Mouse (Mus musculus): ENCODE data around the gene Msh5. TPM values are rescaled to one million over a fixed set of nuclear protein-coding genes. Genes with fewer than 3 reads are reported as not detected.

Gene Msh5
- polyA plus RNA-seq, 1 experiment from 2014 or later, result 3.5 TPM

GRCm38 (mm10) chr17:35068213-35068914, 21.8 kb upstream of the Msh5 start:
- no peak overlapping the region for H3K9ac ChIP-seq
- peaks cover 23% of the 10 kb centered on the region for H3K4me1 ChIP-seq (replicated peaks)
- no peaks in the 10 kb centered on the region for H3K36me3 ChIP-seq
- no peak for ATAC-seq (ENCODE audit: insufficient number of reproducible peaks, low FRiP score)
- H3K27ac ChIP-seq (ENCODE audit: poor library complexity, severe bottlenecking), result no peak overlapping the region
- H3K9me3 ChIP-seq (replicated peaks), result no peaks in the 10 kb centered on the region
- peaks cover 61% of the 10 kb centered on the region for H3K27me3 ChIP-seq (replicated peaks)
- no peak overlapping the region for H3K4me3 ChIP-seq
- WGBS, result 73% methylated on average over 17 of the region's 17 CpGs
- no peak overlapping the region for H3K4me2 ChIP-seq

GRCm38 (mm10) chr17:35066084-35066483, 19.5 kb upstream of the Msh5 start, which contains the start of gene Mpig6b:
Mpig6b (minus strand) TSS chr17:35066184.
- Histone ChIP-seq H3K4me1 (replicated peaks) (peaks cover 23% of the 10 kb centered on the region), H3K9ac (peak within 1 kb of the TSS; percentile 54), H3K27ac (ENCODE audit: poor library complexity, severe bottlenecking) (no peak within 1 kb of the TSS), H3K9me3 (replicated peaks) (no peaks in the 10 kb centered on the region), H3K36me3 (peaks cover 21% of the 10 kb centered on the region), H3K27me3 (replicated peaks) (peaks cover 68% of the 10 kb centered on the region), H3K4me2 (peak within 1 kb of the TSS; percentile 73), H3K4me3 (peak within 1 kb of the TSS; percentile 38)
- ATAC-seq (ENCODE audit: insufficient number of reproducible peaks, low FRiP score), result no peak
- 36% methylated on average over 10 of the region's 10 CpGs for WGBS

- H3K9ac ChIP-seq, result peak within 1 kb of the TSS; percentile 54
- under 1% methylated on average over 48 of the region's 48 CpGs for WGBS
- ATAC-seq (ENCODE audit: insufficient number of reproducible peaks, low FRiP score), result peak; percentile 27; the same call in 1 of the 2 replicates
Measured at GRCm38 (mm10) chr17:35064951-35065947, 18.7 kb upstream of the Msh5 start, which contains the start of gene Ly6g6c. Ly6g6c (plus strand) TSS chr17:35065388.

GRCm38 (mm10) chr17:35064378-35064877, 17.9 kb upstream of the Msh5 start:
- Histone ChIP-seq H3K27me3 (replicated peaks) (peaks cover 65% of the 10 kb centered on the region), H3K36me3 (peaks cover 32% of the 10 kb centered on the region), H3K4me2 (peak overlapping the region; percentile 73), H3K27ac (ENCODE audit: poor library complexity, severe bottlenecking) (no peak overlapping the region), H3K9ac (no peak overlapping the region), H3K4me3 (peak overlapping the region; percentile 38), H3K9me3 (replicated peaks) (no peaks in the 10 kb centered on the region), H3K4me1 (replicated peaks) (peaks cover 36% of the 10 kb centered on the region)
- 26% methylated on average over 10 of the region's 10 CpGs for WGBS
- ATAC-seq (ENCODE audit: insufficient number of reproducible peaks, low FRiP score), result no peak

More at GRCm38 (mm10) chr17:35064951-35065947, 18.7 kb upstream of the Msh5 start, which contains the start of gene Ly6g6c:
- Histone ChIP-seq H3K36me3 (peaks cover 29% of the 10 kb centered on the region), H3K27me3 (replicated peaks) (peaks cover 68% of the 10 kb centered on the region), H3K4me1 (replicated peaks) (peaks cover 30% of the 10 kb centered on the region), H3K4me2 (peak within 1 kb of the TSS; percentile 73), H3K27ac (ENCODE audit: poor library complexity, severe bottlenecking) (no peak within 1 kb of the TSS), H3K9me3 (replicated peaks) (no peaks in the 10 kb centered on the region), H3K4me3 (peak within 1 kb of the TSS; percentile 38)

GRCm38 (mm10) chr17:35063466-35063865, 16.9 kb upstream of the Msh5 start:
- H3K27me3 ChIP-seq (replicated peaks), result peaks cover 57% of the 10 kb centered on the region

GRCm38 (mm10) chr17:35061299-35061698, 14.8 kb upstream of the Msh5 start:
- peaks cover 37% of the 10 kb centered on the region for H3K27me3 ChIP-seq (replicated peaks)
- ATAC-seq (ENCODE audit: insufficient number of reproducible peaks, low FRiP score), result no peak
- no peak overlapping the region for H3K4me2 ChIP-seq
- H3K4me1 ChIP-seq (replicated peaks), result peaks cover 42% of the 10 kb centered on the region
- no peak overlapping the region for H3K4me3 ChIP-seq
- WGBS, result 80% methylated on average over 8 of the region's 8 CpGs
- H3K36me3 ChIP-seq, result peaks cover 52% of the 10 kb centered on the region
- no peak overlapping the region for H3K27ac ChIP-seq (ENCODE audit: poor library complexity, severe bottlenecking)
- H3K9me3 ChIP-seq (replicated peaks), result no peaks in the 10 kb centered on the region
- H3K9ac ChIP-seq, result no peak overlapping the region

More at GRCm38 (mm10) chr17:35063466-35063865, 16.9 kb upstream of the Msh5 start:
- no peak for ATAC-seq (ENCODE audit: insufficient number of reproducible peaks, low FRiP score)
- Histone ChIP-seq H3K4me1 (replicated peaks) (peaks cover 39% of the 10 kb centered on the region), H3K4me3 (no peak overlapping the region), H3K27ac (ENCODE audit: poor library complexity, severe bottlenecking) (no peak overlapping the region), H3K9me3 (replicated peaks) (no peaks in the 10 kb centered on the region), H3K4me2 (no peak overlapping the region), H3K9ac (no peak overlapping the region), H3K36me3 (peaks cover 32% of the 10 kb centered on the region)
- 91% methylated on average over 3 of the region's 3 CpGs for WGBS

- H3K9ac ChIP-seq, result 0 out of 2 replicates have a peak overlapping the region, but pooled peaks have one; percentile 92
- peak overlapping the region; percentile 76 for H3K4me3 ChIP-seq
- H3K36me3 ChIP-seq, result peaks cover 57% of the 10 kb centered on the region
- no peak for ATAC-seq (ENCODE audit: insufficient number of reproducible peaks, low FRiP score)
- H3K4me2 ChIP-seq, result peak overlapping the region; percentile 96
- no peaks in the 10 kb centered on the region for H3K9me3 ChIP-seq (replicated peaks)
- WGBS, result 61% methylated on average over 22 of the region's 22 CpGs
- H3K27ac ChIP-seq (ENCODE audit: poor library complexity, severe bottlenecking), result no peak overlapping the region
- peaks cover 40% of the 10 kb centered on the region for H3K4me1 ChIP-seq (replicated peaks)
- peaks cover 32% of the 10 kb centered on the region for H3K27me3 ChIP-seq (replicated peaks)
Measured at GRCm38 (mm10) chr17:35060737-35061297, 14.3 kb upstream of the Msh5 start.

GRCm38 (mm10) chr17:35060071-35060470, 13.5 kb upstream of the Msh5 start:
- Histone ChIP-seq H3K9ac (peak overlapping the region; percentile 92), H3K27ac (ENCODE audit: poor library complexity, severe bottlenecking) (no peak overlapping the region), H3K4me3 (peak overlapping the region; percentile 76), H3K36me3 (peaks cover 64% of the 10 kb centered on the region), H3K9me3 (replicated peaks) (no peaks in the 10 kb centered on the region), H3K27me3 (replicated peaks) (peaks cover 24% of the 10 kb centered on the region), H3K4me2 (peak overlapping the region; percentile 96), H3K4me1 (replicated peaks) (peaks cover 34% of the 10 kb centered on the region)
- WGBS, result 28% methylated on average over 14 of the region's 14 CpGs
- ATAC-seq (ENCODE audit: insufficient number of reproducible peaks, low FRiP score), result no peak

- peak; percentile 95 for ATAC-seq (ENCODE audit: insufficient number of reproducible peaks, low FRiP score)
- H3K27me3 ChIP-seq (replicated peaks), result peaks cover 16% of the 10 kb centered on the region
- H3K9me3 ChIP-seq (replicated peaks), result no peaks in the 10 kb centered on the region; the same call in 1 of the 2 replicates
- peaks cover 28% of the 10 kb centered on the region for H3K4me1 ChIP-seq (replicated peaks)
- whole genome bisulfite sequencing, result under 1% methylated on average over 57 of the region's 57 CpGs
- H3K4me3 ChIP-seq, result peak within 1 kb of the TSS; percentile 76
- peak within 1 kb of the TSS; percentile 96 for H3K4me2 ChIP-seq
- peak within 1 kb of the TSS; percentile 92 for H3K9ac ChIP-seq
- peak within 1 kb of the TSS; percentile 95 for H3K27ac ChIP-seq (ENCODE audit: poor library complexity, severe bottlenecking)
- H3K36me3 ChIP-seq, result peaks cover 72% of the 10 kb centered on the region
Measured at GRCm38 (mm10) chr17:35058911-35059892, 12.7 kb upstream of the Msh5 start, which contains the start of gene Ddah2. Ddah2 (plus strand) TSS chr17:35059035.
